In the genomic region with DNA sequence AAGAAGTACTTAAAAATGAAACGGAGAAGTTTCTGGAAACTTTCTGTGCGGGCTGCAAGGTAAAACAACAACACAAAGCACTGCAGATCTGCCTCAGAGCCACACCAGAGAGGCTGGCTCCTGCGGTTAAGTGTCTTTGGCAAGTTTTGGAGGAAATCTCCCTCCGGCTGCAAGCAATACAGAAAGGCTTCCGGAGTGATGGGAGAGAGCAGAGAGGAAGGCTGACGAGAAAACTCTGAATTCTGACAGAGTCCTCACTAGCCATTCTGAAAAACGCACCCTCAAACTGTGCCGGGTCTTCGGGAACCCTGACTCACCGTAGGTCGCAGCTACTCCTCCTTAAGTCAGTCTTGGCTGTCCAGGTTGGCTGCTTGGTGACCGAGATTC, we compare ENCODE assay signal across 7 mouse cellular contexts. TPM values are rescaled to one million over a fixed set of nuclear protein-coding genes. Genes with fewer than 3 reads are reported as not detected.
DNase-seq lines count a peak whose midpoint lies in the region; ATAC-seq and TF ChIP-seq lines count a peak whose summit lies in the region.

No protein-coding gene starts in this region.

- intact Hi-C loops in heart, postnatal 36 days (cut with DNase I) = loop anchor here (10.0 kb wide), 1 partner anchor 188 kb away; a partner anchor contains a TSS
- intact Hi-C loops in left cerebral cortex, postnatal 4 days (cut with DNase I) = no loop called here

- peak overlapping the region; percentile 50 for H3K27ac ChIP-seq in testis, adult 2 months (ENCODE audit: control insufficient read depth, insufficient read depth, low read depth, low read length)
- H3K27ac ChIP-seq in embryonic facial prominence, embryonic 10.5 days (replicated peaks) = peak overlapping the region; percentile 37
- H3K27ac ChIP-seq in liver, embryonic 15.5 days (replicated peaks) = peak overlapping the region; percentile 77
- H3K27ac ChIP-seq in neural tube, embryonic 11.5 days (ENCODE audit: low read depth, low read length) = no peak overlapping the region

- H3K4me2 ChIP-seq in liver, embryonic 15.5 days = peak overlapping the region; percentile 93
- peak overlapping the region; percentile 77 for H3K4me2 ChIP-seq in neural tube, embryonic 11.5 days (ENCODE audit: low read depth)

- H3K36me3 ChIP-seq in testis, adult 2 months (ENCODE audit: control insufficient read depth, insufficient read depth, low read length) = no peaks in the 10 kb centered on the region
- no peaks in the 10 kb centered on the region for H3K36me3 ChIP-seq in embryonic facial prominence, embryonic 10.5 days (replicated peaks)
- H3K36me3 ChIP-seq in liver, embryonic 15.5 days (replicated peaks) = no peaks in the 10 kb centered on the region
- no peaks in the 10 kb centered on the region for H3K36me3 ChIP-seq in neural tube, embryonic 11.5 days (ENCODE audit: control insufficient read depth, insufficient read depth, low read length)

- TF ChIP-seq POLR2A in testis, adult 2 months (IDR thresholded peaks at IDR 0.05; ENCODE audit: control insufficient read depth, low read depth, low read length) = no peak

- H3K9me3 ChIP-seq in embryonic facial prominence, embryonic 10.5 days = no peaks in the 10 kb centered on the region
- no peaks in the 10 kb centered on the region for H3K9me3 ChIP-seq in liver, embryonic 15.5 days (replicated peaks)
- no peaks in the 10 kb centered on the region for H3K9me3 ChIP-seq in neural tube, embryonic 11.5 days (ENCODE audit: control insufficient read depth, low read length)

- no peak for DNase-seq in testis, postnatal 10 days (ENCODE audit: low spot score)
- DNase-seq in embryonic facial prominence, embryonic 10.5 days (ENCODE audit: low spot score) = no peak
- DNase-seq in heart, postnatal 36 days = peak; percentile 38 to 45
- peak; percentile 22 for DNase-seq in neural tube, embryonic 11.5 days (ENCODE audit: low spot score)
- DNase-seq in left cerebral cortex, postnatal 4 days = no peak

- H3K9ac ChIP-seq in liver, embryonic 15.5 days = peak overlapping the region; percentile 64
- peak overlapping the region; percentile 49 for H3K9ac ChIP-seq in neural tube, embryonic 11.5 days (ENCODE audit: low read length)

- H3K4me3 ChIP-seq in testis, adult 2 months (ENCODE audit: control insufficient read depth, low read depth, low read length) = peak overlapping the region; percentile 73
- peak overlapping the region; percentile 64 for H3K4me3 ChIP-seq in embryonic facial prominence, embryonic 10.5 days
- peak overlapping the region; percentile 65 for H3K4me3 ChIP-seq in liver, embryonic 15.5 days (replicated peaks)
- peak overlapping the region; percentile 35 for H3K4me3 ChIP-seq in neural tube, embryonic 11.5 days (ENCODE audit: low read depth, low read length)

- H3K4me1 ChIP-seq in testis, adult 2 months (ENCODE audit: control insufficient read depth, insufficient read depth, low read length) = peaks cover 4% of the 10 kb centered on the region
- H3K4me1 ChIP-seq in embryonic facial prominence, embryonic 10.5 days = peaks cover 16% of the 10 kb centered on the region
- peaks cover 20% of the 10 kb centered on the region for H3K4me1 ChIP-seq in liver, embryonic 15.5 days (replicated peaks)
- H3K4me1 ChIP-seq in neural tube, embryonic 11.5 days (ENCODE audit: control insufficient read depth, insufficient read depth, low read length) = no peaks in the 10 kb centered on the region

- ATAC-seq in liver, embryonic 15.5 days (ENCODE audit: insufficient read depth) = 0 out of 2 replicates have a peak, but pooled peaks have one; percentile 16
- no peak for ATAC-seq in neural tube, embryonic 11.5 days (ENCODE audit: insufficient read depth, low FRiP score, low TSS enrichment)

- no peaks in the 10 kb centered on the region for H3K27me3 ChIP-seq in testis, adult 2 months (ENCODE audit: control insufficient read depth, insufficient read depth, low read length)
- H3K27me3 ChIP-seq in embryonic facial prominence, embryonic 10.5 days (replicated peaks; ENCODE audit: low read depth, poor library complexity, severe bottlenecking) = 0 out of 2 replicates have a peak, but pooled peaks cover 8% of the 10 kb centered on the region
- no peaks in the 10 kb centered on the region for H3K27me3 ChIP-seq in liver, embryonic 15.5 days
- no peaks in the 10 kb centered on the region for H3K27me3 ChIP-seq in neural tube, embryonic 11.5 days (ENCODE audit: control insufficient read depth, insufficient read depth, low read length)

- 3% methylated on average over 12 of the region's 12 CpGs for WGBS in embryonic facial prominence, embryonic 10.5 days
- WGBS in liver, embryonic 15.5 days (ENCODE audit: insufficient replicate concordance) = 2% methylated on average over 12 of the region's 12 CpGs
- 2% methylated on average over 12 of the region's 12 CpGs for WGBS in neural tube, embryonic 11.5 days

- no peak for TF ChIP-seq CTCF in testis, adult 2 months (IDR thresholded peaks at IDR 0.05; ENCODE audit: control insufficient read depth, insufficient read depth, insufficient replicate concordance, low read depth, low read length)

RNA-seq across cellular contexts. Expression of a gene that starts 8.7 kb away (rescaled TPM):
- 238 and 272 TPM in 2 replicates for polyA plus RNA-seq in testis, adult 2 months (2012; rRNA removed)
- polyA plus RNA-seq in embryonic facial prominence, embryonic 10.5 days (2016; fragmentation: Nextera tagmentation; extraction: Ambion mirVana) = 34.3 and 36.9 TPM in 2 replicates
- 10 to 100 TPM; 29.0 to 41.1 TPM for total RNA-seq in heart, postnatal 36 days (2021)
- 16.5 and 17.2 TPM in 2 replicates for polyA plus RNA-seq in liver, embryonic 15.5 days (2015; fragmentation: Nextera tagmentation; extraction: Ambion mirVana)
- polyA plus RNA-seq in neural tube, embryonic 11.5 days (2014; fragmentation: Nextera tagmentation; extraction: Ambion mirVana) = 40.4 and 42.4 TPM in 2 replicates
- total RNA-seq in left cerebral cortex, postnatal 4 days (2021) = 10 to 100 TPM; 87.6 to 88.3 TPM

Comparison
In these comparisons a context has a peak if more than half of its experiments do, and no peak if none do; other contexts are left out.
1. DNase-seq: peak in heart, postnatal 36 days (2 of 2) and neural tube, embryonic 11.5 days (single experiment); none in testis, postnatal 10 days (single experiment), embryonic facial prominence, embryonic 10.5 days (single experiment) and left cerebral cortex, postnatal 4 days (single experiment).
2. Peak in every context shown above with its lines, with median percentiles within 50 percentile points of each other: H3K4me3 ChIP-seq.